Mouse (Mus musculus): ENCODE measurements around the gene Spsb2. TPM values are rescaled to one million over a fixed set of nuclear protein-coding genes. Genes with fewer than 3 reads are reported as not detected.
"Not testable (repeated sequence)": the region's sequence is repeated elsewhere in the genome, so short reads cannot be mapped to it uniquely, and the experiment has no call there.

Gene Spsb2
- polyA plus RNA-seq, 1 experiment from 2014 or later = 8.4 TPM

DNA sequence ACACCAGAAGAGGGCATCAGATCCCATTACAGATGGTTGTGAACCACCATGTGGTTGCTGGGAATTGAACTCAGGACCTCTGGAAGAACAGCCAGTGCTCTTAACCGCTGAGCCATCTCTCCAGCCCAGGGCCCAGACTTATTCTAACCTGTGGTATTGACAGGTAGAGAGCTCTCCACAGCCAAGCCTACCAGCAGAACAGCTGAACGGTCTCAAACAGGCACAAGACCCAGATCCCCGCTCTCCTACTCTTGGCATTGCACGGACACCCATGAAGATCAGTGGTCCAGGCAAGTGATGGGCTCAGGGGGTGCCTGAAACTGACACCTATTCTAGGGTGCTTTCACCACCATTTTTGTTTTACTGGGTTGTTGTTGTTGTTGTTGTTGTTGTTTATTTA is 22.7 kb downstream of the Spsb2 start:
- H3K27me3 ChIP-seq (ENCODE audit: control insufficient read depth, insufficient read depth, low read length); ATAC-seq (replicated peaks; ENCODE audit: low FRiP score); H3K36me3 ChIP-seq (ENCODE audit: control insufficient read depth, insufficient read depth, low read length); H3K27ac ChIP-seq (ENCODE audit: low read depth, low read length); H3K9me3 ChIP-seq (ENCODE audit: control insufficient read depth, low read length); H3K9ac ChIP-seq (ENCODE audit: low read length); DNase-seq (ENCODE audit: low spot score): not testable (repeated sequence)
- Histone ChIP-seq H3K4me3 (ENCODE audit: low read depth, low read length) (peak overlapping the region; percentile 82), H3K4me2 (ENCODE audit: low read depth, low read length, severe bottlenecking) (peak overlapping the region; percentile 79; the same call in 1 of the 2 replicates), H3K4me1 (replicated peaks; ENCODE audit: control insufficient read depth, insufficient read depth, low read length) (peaks cover 12% of the 10 kb centered on the region; the same call in 1 of the 2 replicates)
- WGBS = 95% methylated on average over 4 of the region's 4 CpGs

DNA sequence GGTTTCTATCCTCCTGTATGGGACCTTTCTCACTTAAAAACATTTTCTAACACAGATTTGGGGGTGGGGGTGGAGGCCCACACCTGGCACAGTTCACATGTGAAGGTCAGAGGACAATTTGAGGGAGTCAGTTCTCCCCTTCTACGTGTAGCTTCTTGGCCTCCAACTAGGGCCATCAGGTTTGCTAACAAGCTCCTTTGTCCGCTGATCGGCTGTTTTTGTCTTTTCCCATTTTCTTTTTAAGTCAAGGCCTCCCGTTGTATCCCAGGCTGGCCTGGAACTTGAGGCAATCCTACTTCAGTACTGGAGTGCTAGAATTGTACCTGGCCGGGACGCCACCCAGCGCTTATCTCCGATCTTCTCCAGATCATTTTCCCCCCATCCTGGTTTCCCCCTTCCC is 23.2 kb downstream of the Spsb2 start:
- H3K9ac ChIP-seq (ENCODE audit: low read length) = no peak overlapping the region
- H3K4me1 ChIP-seq (replicated peaks; ENCODE audit: control insufficient read depth, insufficient read depth, low read length) = peaks cover 12% of the 10 kb centered on the region; the same call in 1 of the 2 replicates
- peak overlapping the region; percentile 28; the same call in 1 of the 2 replicates for H3K4me2 ChIP-seq (ENCODE audit: low read depth, low read length, severe bottlenecking)

DNA sequence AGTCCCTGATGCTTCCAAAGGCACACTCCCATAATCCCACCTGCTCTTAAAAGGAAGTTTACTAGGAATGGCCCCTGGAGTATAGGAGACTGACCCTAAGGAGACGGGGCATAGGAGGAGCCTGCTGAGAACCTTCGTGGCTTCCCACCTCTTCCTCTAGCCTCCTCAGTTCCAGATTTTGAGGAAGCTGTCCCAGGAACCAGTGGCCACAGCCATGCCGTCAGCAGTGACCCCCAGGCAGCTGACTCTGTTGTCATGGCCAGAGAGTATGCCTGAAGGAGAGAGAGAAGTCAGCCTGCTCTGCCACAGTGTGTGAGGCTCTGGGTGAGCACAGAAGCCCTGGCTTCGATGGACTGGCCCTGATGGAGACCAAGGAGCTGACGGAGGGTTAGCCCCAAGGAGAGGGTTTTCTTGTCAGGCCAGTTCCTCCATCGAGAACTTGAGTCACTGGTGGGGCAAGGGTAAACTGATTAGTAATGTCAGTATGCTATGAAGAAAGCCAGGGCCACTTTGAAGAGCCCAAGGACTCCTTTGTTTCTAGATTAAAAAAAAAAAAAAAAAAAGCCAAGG is 26.1 kb downstream of the Spsb2 start:
- Histone ChIP-seq H3K27me3 (ENCODE audit: control insufficient read depth, insufficient read depth, low read length) (no peaks in the 10 kb centered on the region), H3K27ac (ENCODE audit: low read depth, low read length) (no peak overlapping the region), H3K9ac (ENCODE audit: low read length) (no peak overlapping the region), H3K4me1 (replicated peaks; ENCODE audit: control insufficient read depth, insufficient read depth, low read length) (peaks cover 7% of the 10 kb centered on the region; the same call in 1 of the 2 replicates), H3K36me3 (ENCODE audit: control insufficient read depth, insufficient read depth, low read length) (peaks cover 3% of the 10 kb centered on the region; the same call in 1 of the 2 replicates), H3K4me2 (ENCODE audit: low read depth, low read length, severe bottlenecking) (no peak overlapping the region), H3K9me3 (ENCODE audit: control insufficient read depth, low read length) (no peaks in the 10 kb centered on the region), H3K4me3 (ENCODE audit: low read depth, low read length) (no peak overlapping the region)
- DNase-seq (ENCODE audit: low spot score) (no peak), ATAC-seq (replicated peaks; ENCODE audit: low FRiP score) (no peak)
- 84% methylated on average over 6 of the region's 6 CpGs for WGBS

More for the DNA sequence above, 23.2 kb downstream of the Spsb2 start:
- H3K9me3 ChIP-seq (ENCODE audit: control insufficient read depth, low read length) = no peaks in the 10 kb centered on the region
- WGBS = 95% methylated on average over 8 of the region's 8 CpGs
- H3K4me3 ChIP-seq (ENCODE audit: low read depth, low read length) = no peak overlapping the region
- H3K36me3 ChIP-seq (ENCODE audit: control insufficient read depth, insufficient read depth, low read length) = peaks cover 3% of the 10 kb centered on the region; the same call in 1 of the 2 replicates
- DNase-seq (ENCODE audit: low spot score) (no peak), ATAC-seq (replicated peaks; ENCODE audit: low FRiP score) (no peak)
- no peaks in the 10 kb centered on the region for H3K27me3 ChIP-seq (ENCODE audit: control insufficient read depth, insufficient read depth, low read length)
- no peak overlapping the region for H3K27ac ChIP-seq (ENCODE audit: low read depth, low read length)

DNA sequence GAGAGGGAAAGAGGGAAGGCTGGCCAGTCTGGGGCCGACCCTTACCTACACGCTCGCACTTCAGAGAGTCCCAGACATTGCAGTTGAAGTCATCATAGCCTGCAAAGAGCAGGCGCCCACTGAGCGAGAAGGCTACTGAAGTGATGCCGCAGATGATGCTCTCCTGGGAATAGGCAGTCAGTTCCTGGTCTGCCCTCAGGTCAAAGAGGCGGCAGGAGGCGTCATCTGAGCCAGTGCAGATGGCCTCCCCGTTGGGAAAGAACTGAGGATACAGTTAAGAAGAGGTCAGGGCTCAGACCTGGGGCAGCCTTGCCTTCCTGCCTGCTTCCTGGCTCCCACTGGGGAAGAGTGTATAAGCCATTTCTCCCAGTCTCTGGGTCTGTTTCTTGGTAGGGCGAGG is 27.1 kb downstream of the Spsb2 start:
- ATAC-seq (replicated peaks; ENCODE audit: low FRiP score) = no peak
- no peak overlapping the region for H3K9ac ChIP-seq (ENCODE audit: low read length)
- H3K36me3 ChIP-seq (ENCODE audit: control insufficient read depth, insufficient read depth, low read length) = peaks cover 3% of the 10 kb centered on the region; the same call in 1 of the 2 replicates
- no peak for DNase-seq (ENCODE audit: low spot score)
- 65% methylated on average over 10 of the region's 10 CpGs for WGBS
- H3K27ac ChIP-seq (ENCODE audit: low read depth, low read length) = no peak overlapping the region
- peaks cover 14% of the 10 kb centered on the region; the same call in 1 of the 2 replicates for H3K4me1 ChIP-seq (replicated peaks; ENCODE audit: control insufficient read depth, insufficient read depth, low read length)
- no peaks in the 10 kb centered on the region for H3K27me3 ChIP-seq (ENCODE audit: control insufficient read depth, insufficient read depth, low read length)
- H3K4me2 ChIP-seq (ENCODE audit: low read depth, low read length, severe bottlenecking) = no peak overlapping the region
- H3K4me3 ChIP-seq (ENCODE audit: low read depth, low read length) = no peak overlapping the region
- no peaks in the 10 kb centered on the region for H3K9me3 ChIP-seq (ENCODE audit: control insufficient read depth, low read length)

DNA sequence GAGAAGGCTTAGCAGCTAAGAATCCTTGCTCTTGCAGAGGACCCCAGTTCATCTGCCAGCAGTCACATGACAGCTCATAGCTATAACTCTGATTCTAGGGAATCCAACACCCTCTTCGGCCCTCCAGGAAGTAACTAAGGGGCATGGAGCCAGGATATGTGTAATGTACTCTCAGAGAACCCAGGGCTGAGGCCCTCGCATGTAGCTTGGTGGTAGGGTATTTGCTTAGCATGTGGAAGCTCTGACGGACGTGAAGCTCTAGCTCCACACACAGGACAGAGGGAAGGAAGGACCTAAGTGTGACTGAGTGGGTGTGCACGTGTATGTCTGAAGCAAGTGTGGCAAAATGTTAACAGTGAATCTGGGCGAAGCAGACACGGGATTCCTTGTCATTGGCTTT is 27.9 kb downstream of the Spsb2 start:
- no peak overlapping the region for H3K9ac ChIP-seq (ENCODE audit: low read length)
- DNase-seq (ENCODE audit: low spot score) (no peak), ATAC-seq (replicated peaks; ENCODE audit: low FRiP score) (no peak)
- peaks cover 3% of the 10 kb centered on the region; the same call in 1 of the 2 replicates for H3K36me3 ChIP-seq (ENCODE audit: control insufficient read depth, insufficient read depth, low read length)
- H3K4me3 ChIP-seq (ENCODE audit: low read depth, low read length) = no peak overlapping the region
- no peak overlapping the region for H3K27ac ChIP-seq (ENCODE audit: low read depth, low read length)
- H3K4me1 ChIP-seq (replicated peaks; ENCODE audit: control insufficient read depth, insufficient read depth, low read length) = peaks cover 11% of the 10 kb centered on the region; the same call in 1 of the 2 replicates
- no peaks in the 10 kb centered on the region for H3K9me3 ChIP-seq (ENCODE audit: control insufficient read depth, low read length)
- 89% methylated on average over 7 of the region's 7 CpGs for WGBS
- no peaks in the 10 kb centered on the region for H3K27me3 ChIP-seq (ENCODE audit: control insufficient read depth, insufficient read depth, low read length)
- no peak overlapping the region for H3K4me2 ChIP-seq (ENCODE audit: low read depth, low read length, severe bottlenecking)

DNA sequence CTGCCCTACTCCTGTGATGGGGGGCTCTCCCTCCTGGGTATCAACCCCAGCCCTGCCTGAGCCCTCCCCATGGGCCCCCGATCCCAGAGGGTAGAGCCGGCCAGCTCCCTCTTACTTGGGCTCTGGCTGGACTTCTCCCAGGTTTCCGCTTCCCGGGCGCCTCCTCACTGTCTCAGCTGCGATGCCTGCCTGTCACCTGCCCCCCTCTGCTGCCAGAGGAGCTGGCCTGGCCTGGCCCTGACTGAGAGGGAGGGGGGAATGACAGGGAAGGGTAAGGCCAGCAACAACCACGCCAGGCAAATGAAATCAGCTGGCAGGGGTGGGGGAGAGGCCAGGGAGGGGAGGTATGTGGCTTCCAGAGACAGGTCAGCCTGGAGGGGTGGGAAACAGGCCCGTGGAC is 31.3 kb downstream of the Spsb2 start:
- Histone ChIP-seq H3K27ac (ENCODE audit: low read depth, low read length) (no peak overlapping the region; the same call in 1 of the 2 replicates), H3K9ac (ENCODE audit: low read length) (peak overlapping the region; percentile 20), H3K4me2 (ENCODE audit: low read depth, low read length, severe bottlenecking) (0 out of 2 replicates have a peak overlapping the region, but pooled peaks have one; percentile 2), H3K4me1 (replicated peaks; ENCODE audit: control insufficient read depth, insufficient read depth, low read length) (peaks cover 7% of the 10 kb centered on the region; the same call in 1 of the 2 replicates), H3K9me3 (ENCODE audit: control insufficient read depth, low read length) (no peaks in the 10 kb centered on the region), H3K27me3 (ENCODE audit: control insufficient read depth, insufficient read depth, low read length) (no peaks in the 10 kb centered on the region), H3K4me3 (ENCODE audit: low read depth, low read length) (no peak overlapping the region), H3K36me3 (ENCODE audit: control insufficient read depth, insufficient read depth, low read length) (no peaks in the 10 kb centered on the region; the same call in 1 of the 2 replicates)
- 15% methylated on average over 8 of the region's 8 CpGs for WGBS
- no peak for DNase-seq (ENCODE audit: low spot score)
- ATAC-seq (replicated peaks; ENCODE audit: low FRiP score) = 0 out of 2 replicates have a peak, but pooled peaks have one; percentile 10

DNA sequence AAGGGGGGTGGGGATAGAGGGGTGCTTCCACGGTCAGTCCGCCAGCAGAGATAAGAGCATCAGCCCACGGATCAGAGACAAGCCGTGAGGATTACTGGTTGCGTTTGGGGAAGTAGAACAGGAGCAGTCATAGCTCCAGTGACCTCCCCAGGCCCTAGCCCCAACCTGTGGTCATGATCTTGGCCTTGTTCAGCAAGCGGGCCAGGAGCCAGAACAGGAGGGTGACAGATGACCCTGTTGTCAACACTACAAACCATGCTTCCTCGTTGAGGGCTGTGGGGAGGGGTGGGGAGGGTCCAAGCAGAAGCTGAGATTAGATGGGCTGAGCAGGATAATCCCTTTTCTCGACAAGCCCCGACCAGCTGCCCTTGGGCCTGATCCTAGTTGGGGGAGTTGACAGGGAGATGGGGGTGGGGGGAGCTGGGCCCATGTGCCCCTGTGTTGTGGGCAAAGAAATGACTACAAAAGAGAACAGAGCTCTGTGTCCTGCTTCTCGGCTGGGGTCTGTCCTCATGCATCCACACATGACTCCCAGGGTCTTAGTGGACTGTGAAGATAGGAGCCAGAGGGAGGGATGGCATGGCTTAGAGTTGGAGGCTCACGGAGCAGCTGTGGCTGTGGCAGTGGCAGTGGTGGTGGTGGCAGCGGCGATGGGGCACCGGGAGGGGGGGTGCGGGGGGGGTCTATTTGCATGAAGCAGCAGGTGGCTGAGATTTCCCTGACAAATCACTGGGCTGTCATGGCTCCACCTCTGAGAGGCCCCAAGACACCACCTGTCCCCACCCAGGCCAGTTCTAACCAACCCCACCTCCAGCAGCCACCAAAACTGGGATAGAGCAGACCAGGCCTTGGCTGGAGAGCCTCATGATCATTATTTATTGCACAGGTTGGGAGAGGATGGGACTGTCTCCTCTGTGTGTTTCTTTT is 32.0 kb downstream of the Spsb2 start, which contains the start of gene Gnb3:
Gene Gnb3, minus strand, starts transcription at position 35 of the 927 bp plus-strand sequence.
- Histone ChIP-seq H3K27me3 (ENCODE audit: control insufficient read depth, insufficient read depth, low read length) (no peaks in the 10 kb centered on the region), H3K9me3 (ENCODE audit: control insufficient read depth, low read length) (no peaks in the 10 kb centered on the region), H3K36me3 (ENCODE audit: control insufficient read depth, insufficient read depth, low read length) (no peaks in the 10 kb centered on the region; the same call in 1 of the 2 replicates), H3K4me1 (replicated peaks; ENCODE audit: control insufficient read depth, insufficient read depth, low read length) (peaks cover 7% of the 10 kb centered on the region; the same call in 1 of the 2 replicates), H3K4me3 (ENCODE audit: low read depth, low read length) (no peak within 1 kb of the TSS), H3K4me2 (ENCODE audit: low read depth, low read length, severe bottlenecking) (0 out of 2 replicates have a peak within 1 kb of the TSS, but pooled peaks have one; percentile 2), H3K9ac (ENCODE audit: low read length) (peak within 1 kb of the TSS; percentile 20), H3K27ac (ENCODE audit: low read depth, low read length) (no peak within 1 kb of the TSS; the same call in 1 of the 2 replicates)
- WGBS = 23% methylated on average over 15 of the region's 15 CpGs
- peak; percentile 31 for ATAC-seq (replicated peaks; ENCODE audit: low FRiP score)
- no peak for DNase-seq (ENCODE audit: low spot score)

DNA sequence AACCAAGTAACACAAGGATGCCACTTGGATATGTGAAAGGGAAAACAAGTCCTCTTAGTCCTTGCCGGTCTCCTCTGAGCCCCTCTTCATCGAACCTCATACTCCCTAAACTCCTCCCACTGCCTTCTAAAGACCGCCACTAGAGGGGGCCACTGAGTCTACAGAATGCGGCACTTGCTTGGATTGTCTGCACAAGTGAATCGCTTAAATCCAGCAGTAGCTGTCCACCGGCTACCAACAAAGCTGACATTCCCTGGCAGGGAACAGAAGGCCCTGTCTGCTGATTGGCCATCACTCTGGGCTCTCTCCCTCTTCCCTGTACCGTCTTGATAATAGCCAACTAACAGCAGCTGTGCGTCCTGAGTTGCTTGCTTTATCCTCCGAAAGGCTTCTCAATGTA is 38.8 kb downstream of the Spsb2 start:
- Histone ChIP-seq H3K4me3 (ENCODE audit: low read depth, low read length) (no peak overlapping the region), H3K36me3 (ENCODE audit: control insufficient read depth, insufficient read depth, low read length) (no peaks in the 10 kb centered on the region), H3K4me2 (ENCODE audit: low read depth, low read length, severe bottlenecking) (0 out of 2 replicates have a peak overlapping the region, but pooled peaks have one; percentile 9), H3K27ac (ENCODE audit: low read depth, low read length) (0 out of 2 replicates have a peak overlapping the region, but pooled peaks have one; percentile 7), H3K27me3 (ENCODE audit: control insufficient read depth, insufficient read depth, low read length) (no peaks in the 10 kb centered on the region), H3K4me1 (replicated peaks; ENCODE audit: control insufficient read depth, insufficient read depth, low read length) (peaks cover 2% of the 10 kb centered on the region; the same call in 1 of the 2 replicates), H3K9me3 (ENCODE audit: control insufficient read depth, low read length) (no peaks in the 10 kb centered on the region), H3K9ac (ENCODE audit: low read length) (no peak overlapping the region)
- ATAC-seq (replicated peaks; ENCODE audit: low FRiP score) (peak; percentile 91), DNase-seq (ENCODE audit: low spot score) (peak; percentile 98)
- 10% methylated on average over 9 of the region's 9 CpGs for WGBS

All from forebrain, embryonic 11.5 days (tissue).